Mouse (Mus musculus) neural tube, embryonic 14.5 days (tissue): ENCODE measurements at regions not wholly inside any gene's neighbourhood (a gene's known extent, or its start where the extent isn't known, plus 50 kb on each side); places are given as distances from the start of the nearest gene placed in this dataset.
A peak's percentile ranks its signal among the peaks of the same experiment; 100 is the strongest.

Source experiments
- ATAC-seq: fragments of 200-750 bp; cut with Nextera tagmentation; 2 replicates; pipeline ENCODE4 v1.8.0; 2017; ENCODE audit warnings: low read depth, mild to moderate bottlenecking, moderate TSS enrichment, moderate library complexity
- H3K27ac ChIP-seq: fragments of 300-500 bp; sonication (generic); 2 replicates; pipeline ENCODE4 v1.5.1; 2014; ENCODE audit warnings: low read depth, mild to moderate bottlenecking, control low read depth, low read length, moderate library complexity, mixed read lengths
- H3K27me3 ChIP-seq: fragments of 300-500 bp; sonication (generic); 2 replicates; pipeline ENCODE4 v1.6.1; 2014; ENCODE audit warnings: low read length; ENCODE audit not compliant: control insufficient read depth, insufficient read depth
- H3K36me3 ChIP-seq: fragments of 300-500 bp; sonication (generic); 2 replicates; pipeline ENCODE4 v1.6.1; 2014; ENCODE audit warnings: low read length, mixed read lengths; ENCODE audit not compliant: control insufficient read depth, insufficient read depth
- H3K4me1 ChIP-seq: fragments of 300-500 bp; sonication (generic); 2 replicates; pipeline ENCODE4 v1.6.1; 2014; ENCODE audit warnings: low read length; ENCODE audit not compliant: control insufficient read depth, insufficient read depth
- H3K4me2 ChIP-seq: fragments of 300-500 bp; sonication (generic); 2 replicates; pipeline ENCODE4 v1.6.1; 2014; ENCODE audit warnings: mild to moderate bottlenecking, low read depth, low read length, control low read depth
- H3K4me3 ChIP-seq: fragments of 300-500 bp; sonication (generic); 2 replicates; pipeline ENCODE4 v1.5.1; 2014; ENCODE audit warnings: low read depth, low read length, control low read depth, mixed read lengths
- H3K9ac ChIP-seq: fragments of 300-500 bp; sonication (generic); replicated peaks from 2 replicates; pipeline ENCODE4 v1.6.1; 2014; ENCODE audit warnings: low read depth, mild to moderate bottlenecking, control low read depth, low read length, mixed read lengths
- H3K9me3 ChIP-seq: fragments of 300-500 bp; sonication (generic); 2 replicates; pipeline ENCODE4 v1.6.1; 2016; ENCODE audit warnings: low read length; ENCODE audit not compliant: control insufficient read depth
- WGBS: fragments of 180-500 bp; shearing (Covaris S2); extraction: QIAGEN DNeasy Blood & Tissue Kit; methylation state at CpG from one replicate; pipeline ENCODE4 v1.1.7; 2014; 5-methylcytosine and 5-hydroxymethylcytosine counted together

GRCm38 (mm10) chr1:57218616-57219015 lies 158.8 kb upstream of the 1700066M21Rik start:
- Histone ChIP-seq H3K4me1 (peaks cover 5% of the 10 kb centered on the region; the same call in 1 of the 2 replicates), H3K9me3 (no peaks in the 10 kb centered on the region; the same call in 1 of the 2 replicates), H3K9ac (no peak overlapping the region), H3K4me3 (no peak overlapping the region), H3K36me3 (no peaks in the 10 kb centered on the region), H3K27ac (no peak overlapping the region), H3K4me2 (no peak overlapping the region), H3K27me3 (no peaks in the 10 kb centered on the region)
- ATAC-seq, result peak; percentile 77; the same call in 1 of the 2 replicates
- WGBS, result 11% methylated on average over 3 of the region's 3 CpGs

GRCm38 (mm10) chr1:57224425-57225104 lies 152.9 kb upstream of the 1700066M21Rik start:
- no peaks in the 10 kb centered on the region for H3K9me3 ChIP-seq
- peak; percentile 90 for ATAC-seq
- H3K4me1 ChIP-seq, result no peaks in the 10 kb centered on the region
- H3K27ac ChIP-seq, result no peak overlapping the region; the same call in 1 of the 2 replicates
- H3K36me3 ChIP-seq, result no peaks in the 10 kb centered on the region
- no peak overlapping the region for H3K4me2 ChIP-seq
- WGBS, result 61% methylated on average over 10 of the region's 10 CpGs
- no peaks in the 10 kb centered on the region for H3K27me3 ChIP-seq
- H3K4me3 ChIP-seq, result no peak overlapping the region
- H3K9ac ChIP-seq, result no peak overlapping the region

GRCm38 (mm10) chr1:57243607-57244408 lies 133.6 kb upstream of the 1700066M21Rik start:
- Histone ChIP-seq H3K4me1 (no peaks in the 10 kb centered on the region), H3K27ac (no peak overlapping the region), H3K27me3 (no peaks in the 10 kb centered on the region), H3K36me3 (no peaks in the 10 kb centered on the region), H3K9ac (no peak overlapping the region), H3K4me3 (no peak overlapping the region), H3K9me3 (no peaks in the 10 kb centered on the region), H3K4me2 (no peak overlapping the region)
- 19% methylated on average over 6 of the region's 6 CpGs for WGBS
- ATAC-seq, result peak; percentile 63

- Histone ChIP-seq H3K27ac (no peak overlapping the region), H3K4me1 (peaks cover 5% of the 10 kb centered on the region; the same call in 1 of the 2 replicates), H3K27me3 (no peaks in the 10 kb centered on the region), H3K4me3 (no peak overlapping the region), H3K9me3 (no peaks in the 10 kb centered on the region), H3K4me2 (no peak overlapping the region), H3K36me3 (no peaks in the 10 kb centered on the region), H3K9ac (no peak overlapping the region)
- peak; percentile 60; the same call in 1 of the 2 replicates for ATAC-seq
- WGBS, result 27% methylated on average over 7 of the region's 7 CpGs
Observed at GRCm38 (mm10) chr1:57259626-57260025, 117.8 kb upstream of the 1700066M21Rik start.

- H3K9me3 ChIP-seq, result no peaks in the 10 kb centered on the region
- no peak for ATAC-seq
Observed at GRCm38 (mm10) chr1:57265012-57265760, 112.2 kb upstream of the 1700066M21Rik start.

GRCm38 (mm10) chr1:57266695-57267094 lies 110.7 kb upstream of the 1700066M21Rik start:
- Histone ChIP-seq H3K27me3 (no peaks in the 10 kb centered on the region), H3K27ac (no peak overlapping the region), H3K36me3 (no peaks in the 10 kb centered on the region), H3K9me3 (no peaks in the 10 kb centered on the region), H3K4me2 (no peak overlapping the region), H3K4me3 (no peak overlapping the region), H3K4me1 (peaks cover 2% of the 10 kb centered on the region; the same call in 1 of the 2 replicates), H3K9ac (no peak overlapping the region)
- ATAC-seq, result peak; percentile 48; the same call in 1 of the 2 replicates
- 48% methylated on average over 4 of the region's 4 CpGs for WGBS

More at GRCm38 (mm10) chr1:57265012-57265760, 112.2 kb upstream of the 1700066M21Rik start:
- no peak overlapping the region for H3K4me3 ChIP-seq
- 20% methylated on average over 12 of the region's 12 CpGs for WGBS
- H3K9ac ChIP-seq, result no peak overlapping the region
- H3K27me3 ChIP-seq, result no peaks in the 10 kb centered on the region
- no peaks in the 10 kb centered on the region for H3K36me3 ChIP-seq
- H3K4me2 ChIP-seq, result no peak overlapping the region
- no peak overlapping the region for H3K27ac ChIP-seq
- H3K4me1 ChIP-seq, result peaks cover 2% of the 10 kb centered on the region; the same call in 1 of the 2 replicates

- no peaks in the 10 kb centered on the region for H3K36me3 ChIP-seq
- no peaks in the 10 kb centered on the region for H3K27me3 ChIP-seq
- WGBS, result 59% methylated on average over 2 of the region's 2 CpGs
- no peak overlapping the region for H3K9ac ChIP-seq
- no peaks in the 10 kb centered on the region for H3K9me3 ChIP-seq
- ATAC-seq, result no peak
- no peak overlapping the region for H3K4me2 ChIP-seq
- H3K4me1 ChIP-seq, result peaks cover 2% of the 10 kb centered on the region; the same call in 1 of the 2 replicates
- H3K4me3 ChIP-seq, result no peak overlapping the region
- H3K27ac ChIP-seq, result no peak overlapping the region
Observed at GRCm38 (mm10) chr1:57267851-57268250, 109.6 kb upstream of the 1700066M21Rik start.

GRCm38 (mm10) chr1:57269679-57270354 lies 107.6 kb upstream of the 1700066M21Rik start:
- 50% methylated on average over 13 of the region's 13 CpGs for WGBS
- peak; percentile 87 for ATAC-seq
- H3K4me1 ChIP-seq, result peaks cover 2% of the 10 kb centered on the region; the same call in 1 of the 2 replicates
- no peak overlapping the region for H3K9ac ChIP-seq
- H3K36me3 ChIP-seq, result no peaks in the 10 kb centered on the region
- H3K27ac ChIP-seq, result no peak overlapping the region
- H3K4me2 ChIP-seq, result no peak overlapping the region
- no peaks in the 10 kb centered on the region for H3K9me3 ChIP-seq
- H3K4me3 ChIP-seq, result no peak overlapping the region
- H3K27me3 ChIP-seq, result no peaks in the 10 kb centered on the region
